Mouse (Mus musculus) limb, embryonic 13.5 days (tissue): ENCODE measurements around the gene Polr3h. TPM values are rescaled to one million over a fixed set of nuclear protein-coding genes. Genes with fewer than 3 reads are reported as not detected.
"Not testable (repeated sequence)": the region's sequence is repeated elsewhere in the genome, so short reads cannot be mapped to it uniquely, and the experiment has no call there.

Source experiments
- ATAC-seq: fragments of 200-750 bp; cut with Nextera tagmentation; 2 replicates; pipeline ENCODE4 v1.8.0; 2017; ENCODE audit warnings: low read depth, moderate number of reproducible peaks, moderate TSS enrichment; ENCODE audit not compliant: low FRiP score
- H3K27ac ChIP-seq: fragments of 300-500 bp; sonication (generic); 2 replicates; pipeline ENCODE4 v1.5.1; 2015; ENCODE audit warnings: inconsistent platforms, mild to moderate bottlenecking, moderate library complexity
- H3K27me3 ChIP-seq: fragments of 300-500 bp; sonication (generic); 2 replicates; pipeline ENCODE4 v1.6.1; 2015; ENCODE audit warnings: mild to moderate bottlenecking, inconsistent platforms
- H3K36me3 ChIP-seq: fragments of 300-500 bp; sonication (generic); 2 replicates; pipeline ENCODE4 v1.6.1; 2015; ENCODE audit warnings: inconsistent platforms, mild to moderate bottlenecking, moderate library complexity
- H3K4me1 ChIP-seq: fragments of 300-500 bp; sonication (generic); 2 replicates; pipeline ENCODE4 v1.6.1; 2015; ENCODE audit warnings: inconsistent platforms
- H3K4me2 ChIP-seq: fragments of 300-500 bp; sonication (generic); replicated peaks from 2 replicates; pipeline ENCODE4 v1.6.1; 2015; ENCODE audit warnings: inconsistent platforms, mild to moderate bottlenecking, moderate library complexity
- H3K4me3 ChIP-seq: fragments of 300-500 bp; sonication (generic); 2 replicates; pipeline ENCODE4 v1.5.1; 2015; ENCODE audit warnings: moderate library complexity, mild to moderate bottlenecking, inconsistent platforms
- H3K9ac ChIP-seq: fragments of 300-500 bp; sonication (generic); 2 replicates; pipeline ENCODE4 v1.6.1; 2015; ENCODE audit warnings: mild to moderate bottlenecking, inconsistent platforms
- H3K9me3 ChIP-seq: fragments of 300-500 bp; sonication (generic); 2 replicates; pipeline ENCODE4 v1.6.1; 2016; ENCODE audit warnings: inconsistent platforms
- WGBS: fragments of 180-500 bp; shearing (Covaris S2); methylation state at CpG from one replicate; pipeline ENCODE4 v1.1.7; 2015; 5-methylcytosine and 5-hydroxymethylcytosine counted together
- polyA plus RNA-seq: library from polyadenylated mRNA; unstranded; fragments of >200 nt; fragmentation: Nextera tagmentation; extraction: Ambion mirVana; gene quantifications from 2 replicates; pipeline ENCODE4 v1.2.1, GENCODE M21; 2015

Gene Polr3h
- polyA plus RNA-seq = 56.9 and 57.9 TPM in 2 replicates

DNA sequence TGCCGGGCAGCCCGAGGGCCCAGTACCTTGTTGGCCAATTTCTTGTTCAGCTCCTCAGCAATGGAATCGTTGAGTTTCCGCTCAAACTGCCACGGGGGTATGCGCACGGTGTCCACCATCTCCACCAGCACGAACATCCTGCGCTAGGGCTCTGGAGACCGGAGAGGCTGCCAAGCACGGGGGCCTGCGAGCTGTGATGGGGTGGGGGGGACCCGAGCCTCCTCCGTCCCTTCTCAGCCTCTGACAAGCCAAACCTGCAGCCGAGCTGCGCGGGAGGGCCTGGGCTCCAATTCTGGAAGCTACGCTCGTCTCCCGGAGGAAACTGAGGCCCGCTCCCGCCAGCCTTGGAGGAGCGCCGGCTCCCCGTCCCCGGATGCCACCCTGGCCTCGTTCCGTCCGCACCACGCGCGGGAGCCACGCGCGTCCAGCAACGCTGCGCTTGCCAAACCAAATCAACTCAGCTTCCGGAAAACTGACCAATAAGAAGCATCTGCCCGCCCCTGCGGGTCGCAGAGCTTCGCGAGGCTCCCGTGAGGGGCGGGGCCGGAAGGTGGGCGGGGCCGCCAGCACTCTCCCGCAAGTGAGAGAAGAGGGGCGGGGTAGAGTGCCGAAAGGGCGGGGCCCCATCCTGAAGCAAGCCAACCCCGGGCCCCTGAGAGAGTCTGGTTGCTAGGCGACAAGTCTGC lies at the start of gene Polr3h:
Gene Polr3h, minus strand, starts transcription at position 481 of the 686 bp plus-strand sequence.
- H3K27ac ChIP-seq = peak within 1 kb of the TSS; percentile 65
- WGBS = under 1% methylated on average over 54 of the region's 54 CpGs
- H3K9ac ChIP-seq = peak within 1 kb of the TSS; percentile 83
- no peaks in the 10 kb centered on the region for H3K27me3 ChIP-seq
- H3K36me3 ChIP-seq = peaks cover 12% of the 10 kb centered on the region
- peak within 1 kb of the TSS; percentile 78 for H3K4me3 ChIP-seq
- no peaks in the 10 kb centered on the region for H3K9me3 ChIP-seq
- ATAC-seq = peak; percentile 96
- H3K4me2 ChIP-seq = peak within 1 kb of the TSS; percentile 93
- H3K4me1 ChIP-seq = peaks cover 22% of the 10 kb centered on the region

DNA sequence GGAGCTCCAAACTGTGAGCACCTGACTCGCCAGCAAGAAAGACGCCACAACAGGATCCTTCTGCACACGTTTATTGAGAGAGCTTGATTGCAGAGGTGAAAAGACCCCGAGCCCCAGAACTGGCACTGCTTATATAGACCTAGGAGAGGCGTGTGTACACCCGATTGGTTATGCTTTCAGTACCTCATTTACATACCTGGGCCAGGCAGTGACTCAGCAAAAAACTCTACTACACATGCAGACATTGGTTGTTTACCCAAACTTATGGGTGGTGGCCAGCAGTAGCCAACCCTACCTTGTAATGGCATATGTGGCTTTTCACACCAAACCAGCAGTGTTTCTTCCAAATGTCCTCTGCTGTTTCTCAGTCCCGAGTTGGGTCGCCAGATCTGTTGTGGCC lies 49.1 kb upstream of the Polr3h start:
- not testable (repeated sequence) for H3K4me1 ChIP-seq, H3K4me2 ChIP-seq, H3K9me3 ChIP-seq, H3K27me3 ChIP-seq, ATAC-seq, H3K4me3 ChIP-seq, H3K27ac ChIP-seq, H3K9ac ChIP-seq, H3K36me3 ChIP-seq
- WGBS = 88% methylated on average over 8 of the region's 8 CpGs

GRCm38 (mm10) chr15:81970498-81970897 lies 44.5 kb upstream of the Polr3h start:
- H3K4me1 ChIP-seq, H3K27me3 ChIP-seq, H3K9ac ChIP-seq, H3K27ac ChIP-seq, H3K4me2 ChIP-seq, H3K36me3 ChIP-seq, H3K4me3 ChIP-seq, H3K9me3 ChIP-seq, ATAC-seq: not testable (repeated sequence)
- 90% methylated on average over 4 of the region's 4 CpGs for WGBS

DNA sequence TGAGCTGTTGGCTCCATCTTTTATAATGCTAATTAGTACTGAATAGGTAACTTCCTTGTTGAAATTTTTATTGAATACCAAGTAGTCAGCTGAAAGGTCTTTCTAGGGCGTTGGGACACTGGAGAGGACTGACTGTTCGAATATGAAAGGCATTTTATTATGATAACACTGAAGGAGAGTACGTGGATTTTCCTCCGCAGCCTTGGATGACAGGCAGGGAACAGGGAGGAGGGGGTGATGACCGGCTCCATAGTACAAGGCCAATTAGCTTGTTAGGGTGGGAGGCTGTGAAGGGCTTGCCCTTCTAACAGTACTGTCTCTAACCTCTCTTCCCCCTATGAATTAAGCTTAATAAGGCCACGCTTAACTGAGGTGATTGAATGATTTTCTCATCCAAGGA lies 43.6 kb upstream of the Polr3h start:
- not testable (repeated sequence) for H3K36me3 ChIP-seq, ATAC-seq, H3K4me3 ChIP-seq, H3K27me3 ChIP-seq, H3K27ac ChIP-seq, H3K4me1 ChIP-seq, H3K9ac ChIP-seq, H3K9me3 ChIP-seq, H3K4me2 ChIP-seq
- 76% methylated on average over 6 of the region's 6 CpGs for WGBS

GRCm38 (mm10) chr15:81969173-81969572 lies 43.1 kb upstream of the Polr3h start:
- 0 out of 2 replicates have a peak, but pooled peaks have one; percentile 19 for ATAC-seq
- H3K9ac ChIP-seq = no peak overlapping the region
- peaks cover 9% of the 10 kb centered on the region for H3K9me3 ChIP-seq
- no peaks in the 10 kb centered on the region for H3K27me3 ChIP-seq
- WGBS = 50% methylated on average over 7 of the region's 7 CpGs
- no peak overlapping the region for H3K4me3 ChIP-seq
- no peak overlapping the region for H3K27ac ChIP-seq
- no peaks in the 10 kb centered on the region for H3K36me3 ChIP-seq
- no peak overlapping the region for H3K4me2 ChIP-seq
- H3K4me1 ChIP-seq = no peaks in the 10 kb centered on the region

- Histone ChIP-seq H3K9me3 (peaks cover 9% of the 10 kb centered on the region), H3K4me1 (no peaks in the 10 kb centered on the region), H3K9ac (no peak overlapping the region), H3K27me3 (no peaks in the 10 kb centered on the region), H3K4me2 (no peak overlapping the region), H3K36me3 (no peaks in the 10 kb centered on the region), H3K4me3 (no peak overlapping the region), H3K27ac (no peak overlapping the region)
- ATAC-seq = no peak
- WGBS = 58% methylated on average over 2 of the region's 2 CpGs
Measured at GRCm38 (mm10) chr15:81968447-81968846, 42.4 kb upstream of the Polr3h start.

- Histone ChIP-seq H3K4me2 (no peak overlapping the region), H3K9me3 (peaks cover 5% of the 10 kb centered on the region; the same call in 1 of the 2 replicates), H3K27ac (no peak overlapping the region), H3K36me3 (no peaks in the 10 kb centered on the region), H3K4me1 (no peaks in the 10 kb centered on the region), H3K27me3 (no peaks in the 10 kb centered on the region), H3K4me3 (no peak overlapping the region), H3K9ac (no peak overlapping the region)
- 88% methylated on average over 5 of the region's 5 CpGs for WGBS
- no peak for ATAC-seq
Measured at GRCm38 (mm10) chr15:81967821-81968220, 41.8 kb upstream of the Polr3h start.

- H3K9me3 ChIP-seq = no peaks in the 10 kb centered on the region
- H3K4me2 ChIP-seq = no peak overlapping the region
- no peaks in the 10 kb centered on the region for H3K36me3 ChIP-seq
- no peak overlapping the region for H3K9ac ChIP-seq
- no peak overlapping the region for H3K4me3 ChIP-seq
- no peaks in the 10 kb centered on the region for H3K4me1 ChIP-seq
- 73% methylated on average over 11 of the region's 14 CpGs for WGBS
- H3K27me3 ChIP-seq = no peaks in the 10 kb centered on the region
- no peak overlapping the region for H3K27ac ChIP-seq
- ATAC-seq = no peak
Measured at GRCm38 (mm10) chr15:81966062-81966829, 40.2 kb upstream of the Polr3h start.

DNA sequence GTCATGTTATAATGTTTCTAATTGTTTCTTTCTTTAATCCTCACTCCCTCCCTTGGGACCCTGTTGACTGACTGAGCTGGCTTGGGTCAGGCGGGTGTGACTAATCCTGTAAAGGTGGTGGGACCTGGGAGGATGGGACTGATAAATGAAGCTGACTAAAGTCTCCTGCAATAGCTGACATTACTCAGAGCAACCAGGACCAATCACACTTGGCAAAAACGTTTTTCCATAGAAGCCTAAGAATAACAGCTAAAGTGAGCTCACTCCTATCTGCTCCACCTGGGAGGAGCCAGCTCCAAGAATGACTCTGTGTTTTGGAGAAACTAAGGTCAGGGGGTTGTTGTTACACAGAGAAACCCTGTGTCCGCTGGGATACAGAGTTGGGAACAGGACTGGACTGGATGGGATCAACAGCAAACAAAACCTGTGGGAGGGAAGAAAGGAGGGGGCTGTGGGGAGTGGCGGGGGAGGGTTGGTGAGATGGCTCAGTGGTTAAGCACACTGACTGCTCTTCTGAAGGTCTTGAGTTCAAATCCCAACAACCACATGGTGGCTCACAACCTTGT lies 39.0 kb upstream of the Polr3h start:
- Histone ChIP-seq H3K27me3 (no peaks in the 10 kb centered on the region), H3K27ac (no peak overlapping the region), H3K9ac (no peak overlapping the region), H3K4me3 (no peak overlapping the region), H3K36me3 (no peaks in the 10 kb centered on the region), H3K4me1 (no peaks in the 10 kb centered on the region), H3K9me3 (no peaks in the 10 kb centered on the region), H3K4me2 (no peak overlapping the region)
- 69% methylated on average over 4 of the region's 4 CpGs for WGBS
- ATAC-seq = no peak

GRCm38 (mm10) chr15:81964262-81964661 lies 38.2 kb upstream of the Polr3h start:
- Histone ChIP-seq H3K27me3 (no peaks in the 10 kb centered on the region), H3K4me2 (no peak overlapping the region), H3K36me3 (no peaks in the 10 kb centered on the region), H3K9me3 (no peaks in the 10 kb centered on the region), H3K27ac (no peak overlapping the region), H3K9ac (no peak overlapping the region), H3K4me1 (0 out of 2 replicates have a peak, but pooled peaks cover 5% of the 10 kb centered on the region), H3K4me3 (no peak overlapping the region)
- 30% methylated on average over 1 of the region's 1 CpGs for WGBS
- no peak for ATAC-seq

DNA sequence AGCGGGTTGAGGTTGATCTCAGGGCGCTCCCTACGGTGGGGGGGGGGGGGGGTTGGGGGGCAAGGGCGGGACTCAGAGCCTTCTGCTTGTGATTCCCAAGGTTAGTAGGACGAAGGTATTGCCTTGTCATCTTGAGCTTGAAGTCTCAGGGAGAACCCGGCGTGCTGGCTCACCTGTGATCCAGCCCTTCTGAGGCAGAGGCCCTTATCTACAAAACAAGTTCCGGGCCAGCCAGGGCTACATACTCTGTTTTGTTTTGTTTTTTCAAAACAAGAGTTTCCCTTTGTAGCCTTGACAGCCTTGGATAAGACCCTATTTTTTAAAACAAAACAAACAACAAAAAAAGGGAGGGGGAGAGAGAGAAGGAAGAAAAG lies 35.0 kb upstream of the Polr3h start:
- peak overlapping the region; percentile 100 for H3K4me2 ChIP-seq
- H3K9ac ChIP-seq = no peak overlapping the region
- H3K27me3 ChIP-seq = no peaks in the 10 kb centered on the region
- no peaks in the 10 kb centered on the region for H3K9me3 ChIP-seq
- peak overlapping the region; percentile 71 for H3K4me3 ChIP-seq
- ATAC-seq = peak; percentile 61; the same call in 1 of the 2 replicates
- 2% methylated on average over 8 of the region's 8 CpGs for WGBS
- no peaks in the 10 kb centered on the region for H3K36me3 ChIP-seq
- H3K27ac ChIP-seq = no peak overlapping the region
- 0 out of 2 replicates have a peak, but pooled peaks cover 5% of the 10 kb centered on the region for H3K4me1 ChIP-seq
